Mouse (Mus musculus): ENCODE data around the gene Tnk2. TPM values are rescaled to one million over a fixed set of nuclear protein-coding genes. Genes with fewer than 3 reads are reported as not detected.

The Tnk2 gene
- polyA plus RNA-seq, 1 experiment = 155 TPM

DNA sequence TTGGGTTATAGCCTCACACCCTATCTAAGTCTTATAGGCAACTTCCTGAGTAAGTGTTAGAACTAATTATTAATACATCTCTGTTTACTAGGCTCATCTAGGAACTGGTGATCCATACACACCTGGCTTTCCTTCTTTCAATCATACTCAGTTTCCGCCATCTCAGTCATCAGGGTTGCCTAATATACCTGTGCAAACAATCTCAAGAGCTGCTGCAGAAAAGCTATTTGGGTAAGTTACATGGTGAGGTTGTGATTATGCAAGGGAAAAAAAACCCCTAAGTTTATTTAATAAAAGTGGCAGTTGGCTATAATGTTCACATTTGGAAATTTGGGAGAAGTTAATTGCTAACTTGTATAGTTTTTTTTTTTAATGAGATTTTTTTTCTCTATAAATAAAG is 24.7 kb upstream of the Tnk2 start:
- no peak for TF ChIP-seq GATA1 (IDR thresholded peaks at IDR 0.05; ENCODE audit: low read length)

DNA sequence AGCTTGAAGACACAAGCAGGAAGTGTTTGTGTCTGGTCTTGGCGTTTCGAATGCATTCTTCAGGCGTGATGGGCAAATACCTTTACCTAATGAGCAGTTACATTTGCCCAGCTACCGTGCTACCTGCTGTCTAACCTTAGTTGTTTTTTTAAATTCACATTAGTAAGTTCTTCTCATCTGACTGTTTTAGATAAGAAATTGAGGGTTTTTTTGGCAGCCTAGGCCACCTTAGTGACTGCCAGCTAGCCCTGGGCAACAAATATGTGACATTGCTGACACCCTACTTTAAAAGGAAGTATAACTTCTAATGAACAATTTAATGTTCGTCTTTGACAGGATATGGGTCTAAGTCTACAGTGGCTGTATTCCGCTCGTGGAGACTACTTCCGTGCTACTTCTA is 15.5 kb upstream of the Tnk2 start:
- TF ChIP-seq GATA1 (IDR thresholded peaks at IDR 0.05; ENCODE audit: low read length) = no peak

DNA sequence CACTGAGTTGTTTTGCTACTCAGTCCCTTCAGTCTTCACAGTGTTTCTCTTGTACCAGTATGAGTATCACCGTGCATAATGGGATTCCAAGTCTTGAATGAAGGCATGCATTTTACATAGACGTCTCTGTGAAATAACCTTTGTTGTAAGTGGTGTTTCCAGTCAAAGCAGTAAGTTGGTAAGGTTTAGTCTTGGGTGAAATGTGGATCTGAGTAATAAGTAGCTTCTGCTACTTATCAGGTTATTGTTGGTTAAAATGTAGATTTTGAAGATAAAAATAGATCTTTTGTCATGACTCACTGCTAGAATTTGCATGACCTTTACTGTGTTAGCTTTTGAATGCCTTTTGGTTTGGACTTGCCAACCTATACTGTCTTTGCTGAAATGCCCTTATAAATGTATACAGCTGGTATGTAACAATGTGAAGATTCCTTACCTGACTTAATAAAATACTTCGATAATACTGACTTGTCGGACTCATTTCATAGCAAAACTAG is 11.3 kb upstream of the Tnk2 start:
- no peak for TF ChIP-seq GATA1 (IDR thresholded peaks at IDR 0.05; ENCODE audit: low read length)

DNA sequence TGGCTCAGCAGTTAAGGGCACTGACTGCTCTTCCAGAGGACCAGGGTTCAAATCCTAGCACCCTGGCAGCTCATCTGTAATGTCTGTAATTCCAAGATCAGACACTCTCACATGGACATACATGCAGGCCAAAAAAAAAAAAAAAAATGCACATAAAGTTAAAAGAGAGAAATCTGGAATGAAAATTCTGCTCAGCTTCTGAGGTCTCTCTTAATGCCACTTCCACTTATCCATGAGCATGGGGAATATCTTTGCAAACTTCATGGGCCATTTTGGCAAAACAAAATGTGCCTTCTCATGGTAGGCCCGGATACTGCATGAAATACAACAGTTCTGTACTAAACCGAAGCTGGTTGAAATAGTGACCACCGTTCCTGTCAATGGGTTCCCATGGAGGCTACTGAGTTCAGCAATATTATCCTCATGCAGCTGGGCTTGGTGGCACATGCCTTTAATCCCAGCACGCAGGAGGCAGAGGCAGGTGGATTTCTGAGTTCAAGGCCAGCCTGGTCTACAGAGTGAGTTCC is 10.1 kb upstream of the Tnk2 start:
- no peak for TF ChIP-seq GATA1 (IDR thresholded peaks at IDR 0.05; ENCODE audit: low read length)

DNA sequence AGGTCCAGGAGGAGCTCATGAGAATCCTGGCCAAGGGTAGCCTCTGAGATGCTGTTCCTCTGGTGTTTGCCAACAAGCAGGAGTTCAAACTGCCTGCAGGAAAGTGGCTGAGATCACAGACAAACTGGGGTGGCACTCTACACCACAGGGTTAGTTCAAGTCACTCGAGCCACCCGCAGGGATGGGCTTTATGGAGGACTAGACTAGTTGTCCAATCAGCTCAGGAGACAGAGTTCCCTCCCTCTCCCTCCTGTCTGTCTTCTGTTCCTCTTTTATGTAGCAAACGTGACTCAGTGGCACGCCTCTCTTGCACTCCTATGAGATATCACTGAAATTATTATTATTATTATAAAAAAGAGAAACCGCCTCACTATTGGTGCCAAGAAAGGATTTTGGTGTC is 9.5 kb upstream of the Tnk2 start:
- no peak for TF ChIP-seq GATA1 (IDR thresholded peaks at IDR 0.05; ENCODE audit: low read length)

DNA sequence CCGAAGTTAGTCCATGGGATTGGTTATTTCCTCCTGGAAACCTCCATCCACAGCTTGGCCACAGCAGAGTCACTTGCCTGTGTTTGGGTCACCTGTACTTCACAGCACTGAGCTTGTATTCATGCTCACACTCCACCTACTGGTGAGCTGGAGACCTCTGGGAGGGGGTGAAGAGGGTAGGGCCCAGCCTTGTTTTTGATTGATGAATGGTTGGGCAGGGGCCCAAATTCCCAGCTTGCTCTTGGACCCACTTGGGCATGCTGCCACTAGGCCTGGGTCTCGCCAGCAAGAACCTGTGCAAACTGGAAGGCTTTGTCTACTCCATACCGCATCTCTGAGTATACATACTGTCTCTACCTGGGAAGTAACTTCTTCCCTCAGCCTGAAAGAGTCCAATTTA is 8.4 kb upstream of the Tnk2 start:
- no peak for TF ChIP-seq GATA1 (IDR thresholded peaks at IDR 0.05; ENCODE audit: low read length)

DNA sequence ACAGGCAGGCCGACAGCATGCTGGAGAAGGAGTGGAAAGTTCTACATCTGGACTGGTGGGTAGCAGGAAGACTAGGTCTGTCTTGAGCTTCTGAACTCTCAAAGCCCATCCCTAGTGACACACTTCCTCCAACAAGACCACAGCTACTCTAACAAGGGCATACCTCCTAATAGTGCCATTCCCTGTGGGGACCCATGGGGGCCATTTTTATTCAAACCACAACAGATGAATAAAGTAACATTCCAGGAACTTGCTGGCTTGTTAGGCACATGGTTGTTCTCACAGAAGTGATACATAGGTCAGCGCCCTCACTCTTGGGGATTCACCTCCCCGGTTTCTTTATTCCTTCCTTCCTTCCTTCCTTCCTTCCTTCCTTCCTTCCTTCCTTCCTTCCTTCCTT is 7.3 kb upstream of the Tnk2 start:
- no peak for TF ChIP-seq GATA1 (IDR thresholded peaks at IDR 0.05; ENCODE audit: low read length)

DNA sequence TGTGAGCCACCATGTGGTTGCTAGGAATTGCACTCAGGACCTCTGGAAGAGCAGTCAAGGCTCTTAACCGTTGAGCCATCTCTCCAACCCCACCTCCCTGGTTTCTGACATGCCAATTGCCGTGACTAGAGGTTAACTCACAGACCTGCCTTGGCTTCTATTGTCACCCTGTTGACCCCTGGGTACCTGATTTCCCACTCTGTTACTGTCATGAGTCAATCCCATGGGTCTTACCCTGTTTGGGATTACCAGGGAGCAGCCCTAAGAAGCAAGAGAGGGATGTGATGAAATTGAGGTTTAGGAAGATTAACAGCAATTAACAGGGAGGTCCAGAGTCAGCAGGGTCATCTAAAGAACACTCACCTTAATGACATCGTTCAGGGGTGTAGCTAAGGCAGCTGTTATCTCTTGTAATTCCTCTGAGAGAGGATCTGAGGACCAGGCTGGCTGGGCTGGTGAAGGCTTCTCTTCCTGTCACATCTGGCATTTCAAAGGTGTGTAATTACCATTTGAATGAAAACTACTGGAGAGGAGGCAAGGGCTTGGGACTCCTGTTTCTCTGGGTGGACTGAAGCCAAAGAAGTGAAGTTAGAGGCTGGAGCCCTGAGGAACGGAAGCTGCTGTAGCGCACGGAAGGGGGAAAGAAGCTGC is 6.7 kb upstream of the Tnk2 start:
- TF ChIP-seq GATA1 (IDR thresholded peaks at IDR 0.05; ENCODE audit: low read length) = no peak

DNA sequence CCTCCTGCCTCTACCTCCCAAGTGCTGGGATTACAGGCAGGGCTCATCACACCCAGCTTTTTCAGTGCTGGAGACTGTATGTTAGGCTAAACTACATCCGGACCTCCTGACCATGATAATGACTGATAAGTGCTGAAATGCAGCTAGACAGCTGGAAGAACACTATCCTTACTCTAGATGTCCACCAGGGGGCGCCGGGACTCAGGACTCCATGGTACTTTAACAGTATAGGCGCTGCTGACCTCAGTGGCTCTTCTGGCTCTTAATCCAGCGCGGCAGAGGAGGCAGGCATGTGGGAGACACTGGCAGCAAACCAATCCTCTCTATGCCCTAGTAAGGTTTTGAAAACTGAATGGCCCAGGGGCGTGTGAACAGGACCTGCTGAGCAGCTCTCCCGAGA is 5.2 kb upstream of the Tnk2 start:
- peak; percentile 14 for TF ChIP-seq GATA1 (IDR thresholded peaks at IDR 0.05; ENCODE audit: low read length)

DNA sequence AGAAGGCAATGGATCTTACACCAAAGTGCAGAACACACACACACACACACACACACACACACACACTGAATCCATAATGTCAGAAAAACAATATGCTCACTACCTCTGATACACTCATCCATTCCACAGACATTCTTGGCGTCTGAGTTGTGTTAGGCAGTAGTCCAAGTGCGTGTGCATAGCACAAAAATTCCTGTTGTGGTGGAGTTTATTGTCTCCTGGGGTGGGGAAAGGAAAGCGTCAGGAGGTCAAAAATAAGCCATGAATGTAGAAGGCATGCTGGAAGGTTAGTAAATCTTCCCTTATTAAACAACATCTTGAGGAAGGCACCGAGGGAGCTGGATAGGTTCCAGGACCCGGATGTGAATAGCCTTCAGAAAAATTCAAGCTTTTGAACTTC is 3.6 kb upstream of the Tnk2 start:
- TF ChIP-seq GATA1 (IDR thresholded peaks at IDR 0.05; ENCODE audit: low read length) = no peak

DNA sequence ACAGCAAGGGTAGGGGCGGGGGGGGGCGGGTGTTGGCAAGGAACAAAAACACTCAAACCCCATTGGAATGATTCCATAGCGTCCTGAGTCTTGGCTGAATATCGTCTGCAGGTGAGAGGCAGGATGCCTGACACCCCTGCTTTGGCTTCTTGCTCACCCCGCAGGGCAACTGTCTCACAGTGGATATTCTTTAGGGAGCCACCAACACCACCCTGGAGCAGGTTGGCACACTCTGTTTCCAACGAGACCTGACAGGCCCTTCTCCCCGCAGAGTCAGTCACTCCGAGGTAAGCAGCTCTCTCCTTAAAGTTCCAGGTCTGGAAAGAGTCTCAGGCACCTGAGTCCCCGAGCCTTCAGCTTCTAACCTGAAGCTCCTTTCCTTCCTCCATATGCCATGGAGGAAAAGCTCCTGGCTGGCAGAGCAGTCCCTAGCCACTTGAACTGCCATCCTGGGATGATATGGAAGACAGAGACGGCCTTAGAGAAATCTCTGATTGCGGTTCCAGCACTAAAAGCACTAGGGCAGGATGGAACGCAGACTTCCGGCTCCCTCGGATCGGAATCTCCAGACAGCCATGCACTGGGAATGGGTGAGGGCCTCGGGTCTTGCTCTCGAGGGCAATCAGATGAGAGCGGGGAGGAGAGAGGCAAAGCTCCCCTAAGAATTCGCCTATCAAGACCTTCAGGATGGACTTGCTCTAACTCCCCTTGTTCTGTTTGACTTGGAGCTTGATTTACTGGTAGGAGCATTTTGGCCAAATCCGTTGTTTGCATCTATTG is 2.0 kb upstream of the Tnk2 start:
- TF ChIP-seq GATA1 (IDR thresholded peaks at IDR 0.05; ENCODE audit: low read length) = no peak

DNA sequence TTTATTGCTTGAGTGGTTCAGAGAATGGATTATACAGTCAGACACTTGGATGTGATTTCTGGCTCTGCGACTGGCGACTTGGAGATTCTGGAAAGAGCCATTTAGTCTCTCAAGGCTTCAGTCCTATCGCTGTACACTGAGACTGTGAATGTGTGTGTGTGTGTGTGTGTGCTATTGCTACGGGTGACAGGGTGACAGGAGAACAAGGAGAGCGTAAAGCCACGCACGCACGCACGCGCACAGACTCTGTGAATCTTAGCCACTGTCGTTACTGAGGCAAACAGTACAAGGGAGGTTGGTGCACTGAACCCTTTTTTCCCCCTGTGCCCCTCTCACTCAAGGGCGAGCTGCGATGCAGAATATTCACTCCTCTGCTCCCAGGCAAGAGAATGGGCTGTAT is 1.4 kb upstream of the Tnk2 start:
- TF ChIP-seq GATA1 (IDR thresholded peaks at IDR 0.05; ENCODE audit: low read length) = no peak

DNA sequence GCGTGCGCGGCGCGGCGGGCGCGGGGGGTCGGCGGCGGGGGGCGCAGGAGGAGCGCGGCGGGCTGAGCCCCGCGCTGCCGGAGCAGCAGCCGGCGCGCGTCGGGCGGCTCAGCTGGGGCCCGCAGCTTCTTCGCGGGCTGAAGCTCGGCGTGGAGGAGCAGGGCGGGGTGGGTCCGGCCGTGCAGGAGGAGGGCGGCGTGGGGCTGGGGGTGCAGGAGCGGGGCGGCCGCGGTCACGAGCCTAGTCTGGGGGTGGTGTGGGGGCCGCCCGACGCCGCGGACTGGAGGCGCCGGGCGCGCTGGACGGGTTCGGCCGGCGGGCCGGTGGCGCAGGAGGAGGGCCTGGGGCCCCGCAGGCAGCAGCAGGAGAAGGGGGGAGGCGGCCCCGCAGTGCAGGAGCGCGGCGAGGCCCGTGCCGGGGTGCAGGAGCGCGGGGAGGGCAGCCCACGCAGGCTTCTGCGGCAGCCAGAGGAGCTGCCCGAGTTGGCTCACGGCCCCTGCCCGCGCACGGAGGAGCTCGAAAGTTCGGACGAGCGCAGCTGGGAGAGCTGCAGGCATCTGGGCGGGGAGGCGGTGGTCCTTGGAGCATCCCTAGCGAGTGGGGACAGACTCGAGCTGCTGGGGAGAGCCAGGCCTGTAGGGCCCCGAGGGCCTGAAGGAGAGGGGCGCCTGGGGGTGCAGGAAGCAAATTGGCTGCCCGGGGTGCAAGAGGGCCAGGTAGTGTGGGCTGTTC is 561 bp downstream of the Tnk2 start:
- TF ChIP-seq GATA1 (IDR thresholded peaks at IDR 0.05; ENCODE audit: low read length) = no peak

DNA sequence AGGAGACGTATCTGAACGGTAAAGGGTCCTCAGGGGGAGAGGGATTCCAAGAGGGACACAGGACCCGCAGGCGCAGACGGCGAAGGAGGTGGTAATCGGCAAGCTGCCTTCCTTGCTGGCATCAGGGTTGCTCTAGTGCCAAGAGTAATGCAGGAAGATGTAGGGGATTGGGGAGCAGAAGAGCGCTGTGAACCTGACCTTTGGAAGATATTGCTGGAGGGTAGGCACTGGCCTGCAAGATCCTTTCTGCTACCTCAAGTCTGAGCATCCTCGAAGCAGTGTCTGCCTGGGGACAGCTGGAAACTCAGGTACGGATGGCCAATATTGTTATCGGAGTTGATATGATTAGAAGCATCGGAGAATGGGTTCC is 1.1 kb downstream of the Tnk2 start:
- no peak for TF ChIP-seq GATA1 (IDR thresholded peaks at IDR 0.05; ENCODE audit: low read length)

DNA sequence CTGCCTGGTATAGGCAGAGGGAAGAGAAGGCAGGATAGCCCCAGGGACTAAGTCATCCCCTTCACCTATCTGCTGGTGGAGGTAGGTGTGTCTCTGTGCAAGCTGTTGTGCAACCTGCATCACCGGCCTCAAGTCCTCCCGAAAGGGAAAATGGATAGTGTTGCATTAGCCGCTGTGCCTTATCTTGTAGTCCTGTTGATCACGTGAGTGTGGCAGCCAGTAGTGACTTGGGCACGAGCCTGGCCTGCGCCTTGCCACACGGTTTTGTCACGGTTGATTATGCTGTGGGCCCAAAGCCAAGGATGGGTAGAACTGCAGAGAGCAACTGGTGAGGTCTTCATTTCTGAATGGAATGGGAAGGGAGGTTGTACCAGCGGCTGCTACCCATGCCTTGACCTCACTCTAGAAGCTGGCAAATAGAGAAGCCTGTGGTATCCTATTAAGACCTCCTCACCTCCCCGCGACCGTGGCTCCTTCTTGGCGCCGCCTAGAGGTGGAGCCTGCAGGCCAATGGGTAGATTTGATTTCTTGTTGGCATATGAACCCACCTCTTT is 1.8 kb downstream of the Tnk2 start:
- TF ChIP-seq GATA1 (IDR thresholded peaks at IDR 0.05; ENCODE audit: low read length) = peak; percentile 2

DNA sequence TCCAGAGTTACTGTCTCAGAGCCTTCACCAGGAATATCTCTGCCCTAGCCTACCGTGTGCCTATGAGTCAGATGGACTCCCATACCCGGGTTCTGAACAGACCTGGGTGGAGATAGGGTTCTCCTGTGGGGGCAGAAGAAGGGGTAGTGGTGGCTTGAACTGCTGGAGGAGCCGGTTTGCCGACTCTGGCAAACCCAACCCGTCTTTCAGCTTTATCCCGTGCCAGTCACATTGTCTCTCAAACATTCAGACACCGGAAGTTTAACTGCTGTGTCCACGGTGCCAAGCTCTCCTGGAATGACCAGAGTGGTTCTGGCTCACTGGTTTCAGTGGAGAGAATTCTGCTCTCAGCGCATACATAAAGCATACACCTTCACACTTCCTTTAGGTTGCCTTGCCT is 2.3 kb downstream of the Tnk2 start:
- no peak for TF ChIP-seq GATA1 (IDR thresholded peaks at IDR 0.05; ENCODE audit: low read length)

All from G1E-ER4 (cell line).